Mouse (Mus musculus) MEL (cell line): ENCODE measurements around the gene Ifi35.
A peak's percentile ranks its signal among the peaks of the same experiment; 100 is the strongest.

Experiments
- GATA1 ChIP-seq: IDR thresholded peaks from 2 replicates; pipeline ENCODE4 v1.6.1; 2011; ENCODE audit warnings: low read depth, low read length, improper control_type of control experiment
- JUND ChIP-seq: IDR thresholded peaks from 2 replicates; pipeline ENCODE4 v1.6.1; 2011; ENCODE audit warnings: low read depth, mild to moderate bottlenecking, improper control_type of control experiment, low read length
- MAFK ChIP-seq: IDR thresholded peaks from 2 replicates; pipeline ENCODE4 v1.6.1; 2011; ENCODE audit warnings: low read depth, mild to moderate bottlenecking, low read length, improper control_type of control experiment, borderline replicate concordance
- POLR2A ChIP-seq, 2 experiments: IDR thresholded peaks; 2 replicates each; pipeline ENCODE4 v1.6.1; 2011 to 2012; ENCODE audit warnings: low read length in 2 of 2, mild to moderate bottlenecking in 2 of 2, control low read depth in 1 of 2, improper control_type of control experiment in 1 of 2, low read depth in 1 of 2, moderate library complexity in 1 of 2; ENCODE audit not compliant: control insufficient read depth in 1 of 2, insufficient read depth in 1 of 2, poor library complexity in 1 of 2

- no peak for TF ChIP-seq POLR2A (IDR thresholded peaks at IDR 0.05; ENCODE audit: control insufficient read depth in 1 of 2, insufficient read depth in 1 of 2, low read depth in 1 of 2, low read length in 2 of 2, poor library complexity in 1 of 2)
- no peak for TF ChIP-seq JUND
- peak; percentile 14 for TF ChIP-seq GATA1
- TF ChIP-seq MAFK, result no peak
These were observed 28.1 kb upstream of the Ifi35 start for GRCm38 (mm10) chr11:101420148-101420547.
